Mouse (Mus musculus): ENCODE measurements around the gene Gm20388. TPM values are rescaled to one million over a fixed set of nuclear protein-coding genes. Genes with fewer than 3 reads are reported as not detected.

Gm20388 gene
- total and polyA plus RNA-seq, 2 experiments from 2014 or later = 17.3 TPM; not detected in 1

- peak overlapping the region; percentile 35; the same call in 1 of the 2 replicates for H3K4me3 ChIP-seq (ENCODE audit: low read depth, low read length)
- TF ChIP-seq EP300 (IDR thresholded peaks at IDR 0.05; ENCODE audit: low read depth) (no peak), CTCF (IDR thresholded peaks at IDR 0.05; ENCODE audit: low read depth) (no peak)
- H3K4me1 ChIP-seq (ENCODE audit: control insufficient read depth, insufficient read depth) = 0 out of 2 replicates have a peak, but pooled peaks cover 10% of the 10 kb centered on the region
- peaks cover 100% of the 10 kb centered on the region for H3K27me3 ChIP-seq (ENCODE audit: control insufficient read depth, insufficient read depth, low read length)
- peak overlapping the region; percentile 61 for H3K4me2 ChIP-seq (ENCODE audit: low read depth, low read length)
- ATAC-seq (ENCODE audit: insufficient read depth, low read depth) (peak; percentile 36), DNase-seq (ENCODE audit: low spot score) (no peak)
- peak overlapping the region; percentile 76 for H3K27ac ChIP-seq (ENCODE audit: low read depth)
- 6% methylated on average over 17 of the region's 17 CpGs for WGBS
- H3K36me3 ChIP-seq (replicated peaks; ENCODE audit: control insufficient read depth, insufficient read depth, low read length) = no peaks in the 10 kb centered on the region
- no peak overlapping the region for H3K9ac ChIP-seq (replicated peaks; ENCODE audit: low read depth, low read length)
- no peaks in the 10 kb centered on the region for H3K9me3 ChIP-seq (replicated peaks; ENCODE audit: control insufficient read depth, low read length)
Measured at GRCm38 (mm10) chr8:121124547-121125239, 1214.1 kb downstream of the Gm20388 start.

GRCm38 (mm10) chr8:121125311-121125876 lies 1214.8 kb downstream of the Gm20388 start:
- TF ChIP-seq CTCF (IDR thresholded peaks at IDR 0.05; ENCODE audit: low read depth) (peak; percentile 44), EP300 (IDR thresholded peaks at IDR 0.05; ENCODE audit: low read depth) (no peak)
- H3K36me3 ChIP-seq (replicated peaks; ENCODE audit: control insufficient read depth, insufficient read depth, low read length) = no peaks in the 10 kb centered on the region
- H3K27ac ChIP-seq (ENCODE audit: low read depth) = peak overlapping the region; percentile 76
- DNase-seq (ENCODE audit: low spot score) (peak; percentile 83), ATAC-seq (ENCODE audit: insufficient read depth, low read depth) (peak; percentile 78)
- WGBS = under 1% methylated on average over 35 of the region's 36 CpGs
- H3K9me3 ChIP-seq (replicated peaks; ENCODE audit: control insufficient read depth, low read length) = no peaks in the 10 kb centered on the region
- H3K4me2 ChIP-seq (ENCODE audit: low read depth, low read length) = peak overlapping the region; percentile 61
- H3K27me3 ChIP-seq (ENCODE audit: control insufficient read depth, insufficient read depth, low read length) = peaks cover 100% of the 10 kb centered on the region
- peak overlapping the region; percentile 35 for H3K4me3 ChIP-seq (ENCODE audit: low read depth, low read length)
- 0 out of 2 replicates have a peak, but pooled peaks cover 10% of the 10 kb centered on the region for H3K4me1 ChIP-seq (ENCODE audit: control insufficient read depth, insufficient read depth)
- 0 out of 2 replicates have a peak overlapping the region, but pooled peaks have one; percentile 8 for H3K9ac ChIP-seq (replicated peaks; ENCODE audit: low read depth, low read length)

GRCm38 (mm10) chr8:121126191-121126590 lies 1215.5 kb downstream of the Gm20388 start:
- no peaks in the 10 kb centered on the region for H3K36me3 ChIP-seq (replicated peaks; ENCODE audit: control insufficient read depth, insufficient read depth, low read length)
- WGBS = 27% methylated on average over 6 of the region's 6 CpGs
- peak overlapping the region; percentile 61; the same call in 1 of the 2 replicates for H3K4me2 ChIP-seq (ENCODE audit: low read depth, low read length)
- DNase-seq (ENCODE audit: low spot score) = no peak
- H3K9ac ChIP-seq (replicated peaks; ENCODE audit: low read depth, low read length) = no peak overlapping the region
- H3K9me3 ChIP-seq (replicated peaks; ENCODE audit: control insufficient read depth, low read length) = no peaks in the 10 kb centered on the region
- H3K4me3 ChIP-seq (ENCODE audit: low read depth, low read length) = no peak overlapping the region
- no peak for TF ChIP-seq CTCF (IDR thresholded peaks at IDR 0.05; ENCODE audit: low read depth)
- TF ChIP-seq EP300 (IDR thresholded peaks at IDR 0.05; ENCODE audit: low read depth) = no peak
- H3K4me1 ChIP-seq (ENCODE audit: control insufficient read depth, insufficient read depth) = 0 out of 2 replicates have a peak, but pooled peaks cover 10% of the 10 kb centered on the region
- H3K27me3 ChIP-seq (ENCODE audit: control insufficient read depth, insufficient read depth, low read length) = peaks cover 100% of the 10 kb centered on the region
- no peak for ATAC-seq (ENCODE audit: insufficient read depth, low read depth)
- no peak overlapping the region for H3K27ac ChIP-seq (ENCODE audit: low read depth)

GRCm38 (mm10) chr8:121126694-121127093 lies 1216.1 kb downstream of the Gm20388 start:
- no peak overlapping the region for H3K27ac ChIP-seq (ENCODE audit: low read depth)
- no peak for ATAC-seq (ENCODE audit: insufficient read depth, low read depth)

GRCm38 (mm10) chr8:121127291-121127701 lies 1216.7 kb downstream of the Gm20388 start:
- H3K36me3 ChIP-seq (replicated peaks; ENCODE audit: control insufficient read depth, insufficient read depth, low read length) = no peaks in the 10 kb centered on the region
- 0 out of 2 replicates have a peak, but pooled peaks cover 10% of the 10 kb centered on the region for H3K4me1 ChIP-seq (ENCODE audit: control insufficient read depth, insufficient read depth)
- no peak overlapping the region for H3K4me2 ChIP-seq (ENCODE audit: low read depth, low read length)
- 19% methylated on average over 11 of the region's 11 CpGs for WGBS
- ATAC-seq (ENCODE audit: insufficient read depth, low read depth) (no peak), DNase-seq (ENCODE audit: low spot score) (no peak)
- H3K9ac ChIP-seq (replicated peaks; ENCODE audit: low read depth, low read length) = no peak overlapping the region
- H3K4me3 ChIP-seq (ENCODE audit: low read depth, low read length) = no peak overlapping the region
- no peaks in the 10 kb centered on the region for H3K9me3 ChIP-seq (replicated peaks; ENCODE audit: control insufficient read depth, low read length)
- peaks cover 94% of the 10 kb centered on the region for H3K27me3 ChIP-seq (ENCODE audit: control insufficient read depth, insufficient read depth, low read length)
- H3K27ac ChIP-seq (ENCODE audit: low read depth) = no peak overlapping the region
- TF ChIP-seq EP300 (IDR thresholded peaks at IDR 0.05; ENCODE audit: low read depth) (no peak), CTCF (IDR thresholded peaks at IDR 0.05; ENCODE audit: low read depth) (no peak)

More at GRCm38 (mm10) chr8:121126694-121127093, 1216.1 kb downstream of the Gm20388 start:
- Histone ChIP-seq H3K4me2 (ENCODE audit: low read depth, low read length) (no peak overlapping the region), H3K27me3 (ENCODE audit: control insufficient read depth, insufficient read depth, low read length) (peaks cover 97% of the 10 kb centered on the region), H3K4me3 (ENCODE audit: low read depth, low read length) (no peak overlapping the region), H3K36me3 (replicated peaks; ENCODE audit: control insufficient read depth, insufficient read depth, low read length) (no peaks in the 10 kb centered on the region), H3K4me1 (ENCODE audit: control insufficient read depth, insufficient read depth) (0 out of 2 replicates have a peak, but pooled peaks cover 10% of the 10 kb centered on the region), H3K9me3 (replicated peaks; ENCODE audit: control insufficient read depth, low read length) (no peaks in the 10 kb centered on the region), H3K9ac (replicated peaks; ENCODE audit: low read depth, low read length) (no peak overlapping the region)
- DNase-seq (ENCODE audit: low spot score) = no peak
- 30% methylated on average over 6 of the region's 6 CpGs for WGBS
- TF ChIP-seq EP300 (IDR thresholded peaks at IDR 0.05; ENCODE audit: low read depth) = no peak
- TF ChIP-seq CTCF (IDR thresholded peaks at IDR 0.05; ENCODE audit: low read depth) = no peak
